Mouse (Mus musculus) CH12.LX (cell line): Measurements from ENCODE around the gene Primpol. TPM values are rescaled to one million over a fixed set of nuclear protein-coding genes. Genes with fewer than 3 reads are reported as not detected.

Experiments
- DNase-seq: peaks from one replicate; pipeline ENCODE4 v3.0.0-alpha.2; 2013; ENCODE audit errors: extremely low read depth
- H3K27ac ChIP-seq: 2 replicates; pipeline ENCODE4 v1.5.1; 2012; ENCODE audit warnings: low read depth, mild to moderate bottlenecking, control low read depth, moderate library complexity; ENCODE audit not compliant: insufficient read depth
- H3K27me3 ChIP-seq: replicated peaks from 2 replicates; pipeline ENCODE3; 2012; ENCODE audit warnings: inconsistent platforms
- H3K36me3 ChIP-seq, 2 experiments: replicated peaks in 1 of 2; 2 replicates each; pipeline versions ENCODE3 to v1.6.1; 2012; ENCODE audit warnings: inconsistent platforms in 1 of 2, low read length in 1 of 2, mild to moderate bottlenecking in 1 of 2, mixed read lengths in 1 of 2, moderate library complexity in 1 of 2; ENCODE audit not compliant: control insufficient read depth in 1 of 2, insufficient read depth in 1 of 2
- H3K4me1 ChIP-seq, 2 experiments: 2 replicates each; pipeline ENCODE4 v1.6.1; 2012; ENCODE audit warnings: inconsistent platforms in 1 of 2, moderate library complexity in 1 of 2; ENCODE audit not compliant: insufficient read depth in 2 of 2, control insufficient read depth in 1 of 2
- H3K4me2 ChIP-seq: 2 replicates; pipeline ENCODE4 v1.6.1; 2012; ENCODE audit warnings: low read depth, mild to moderate bottlenecking, control low read depth; ENCODE audit not compliant: poor library complexity, insufficient read depth, severe bottlenecking
- H3K4me3 ChIP-seq, 3 experiments: fragments of 150-350 bp in 1 of 3; sonication (generic) in 1 of 3; replicated peaks in 1 of 3; 2 replicates each; pipeline versions ENCODE3 to v1.5.1; 2011 to 2012; ENCODE audit warnings: low read depth in 2 of 3, low read length in 2 of 3, mild to moderate bottlenecking in 2 of 3, moderate library complexity in 2 of 3, control low read depth in 1 of 3, improper control_type of control experiment in 1 of 3, inconsistent platforms in 1 of 3, mixed read lengths in 1 of 3; ENCODE audit not compliant: poor library complexity in 1 of 3
- H3K79me2 ChIP-seq: replicated peaks from 2 replicates; pipeline ENCODE4 v1.6.1; 2012; ENCODE audit warnings: mild to moderate bottlenecking, moderate library complexity; ENCODE audit not compliant: control insufficient read depth, poor library complexity, insufficient read depth, severe bottlenecking; ENCODE audit errors: extremely low read depth
- H3K9ac ChIP-seq: 2 replicates; pipeline ENCODE4 v1.6.1; 2012; ENCODE audit warnings: low read depth, mild to moderate bottlenecking, control low read depth, moderate library complexity; ENCODE audit not compliant: insufficient read depth
- H3K9me3 ChIP-seq: replicated peaks from 2 replicates; pipeline ENCODE3; 2012; ENCODE audit warnings: low read length, inconsistent platforms, mixed read lengths
- BHLHE40 ChIP-seq: IDR thresholded peaks from 2 replicates; pipeline ENCODE4 v1.6.1; 2011; ENCODE audit warnings: mild to moderate bottlenecking, low read depth, low read length, improper control_type of control experiment
- CHD2 ChIP-seq: IDR thresholded peaks from 2 replicates; pipeline ENCODE4 v1.6.1; 2011; ENCODE audit warnings: low read length, improper control_type of control experiment
- E2F4 ChIP-seq: IDR thresholded peaks from 2 replicates; pipeline ENCODE4 v1.6.1; 2011; ENCODE audit warnings: low read depth, low read length, improper control_type of control experiment; ENCODE audit not compliant: insufficient replicate concordance
- ELF1 ChIP-seq: IDR thresholded peaks from 2 replicates; pipeline ENCODE4 v1.6.1; 2014; ENCODE audit warnings: low read depth, mild to moderate bottlenecking, inconsistent platforms, low read length, improper control_type of control experiment
- EP300 ChIP-seq: IDR thresholded peaks from 2 replicates; pipeline ENCODE4 v1.6.1; 2011; ENCODE audit warnings: low read length, improper control_type of control experiment
- ETS1 ChIP-seq: conservative IDR thresholded peaks from 2 replicates; pipeline ENCODE4 v1.6.1; 2012; ENCODE audit warnings: low read depth, mild to moderate bottlenecking, inconsistent platforms, low read length, improper control_type of control experiment, moderate library complexity
- GABPA ChIP-seq: IDR thresholded peaks from 2 replicates; pipeline ENCODE4 v1.6.1; 2012; ENCODE audit warnings: low read depth, low read length, improper control_type of control experiment, inconsistent platforms; ENCODE audit not compliant: insufficient replicate concordance
- HCFC1 ChIP-seq: IDR thresholded peaks from 2 replicates; pipeline ENCODE4 v1.6.1; 2012; ENCODE audit warnings: low read depth, mild to moderate bottlenecking, inconsistent platforms, low read length, improper control_type of control experiment
- IRF4 ChIP-seq: IDR thresholded peaks from 2 replicates; pipeline ENCODE4 v1.6.1; 2014; ENCODE audit warnings: low read depth, mild to moderate bottlenecking, inconsistent platforms, low read length, improper control_type of control experiment
- JUN ChIP-seq: IDR thresholded peaks from 2 replicates; pipeline ENCODE4 v1.6.1; 2011; ENCODE audit warnings: low read depth, mild to moderate bottlenecking, low read length, improper control_type of control experiment, moderate library complexity; ENCODE audit not compliant: insufficient read depth
- JUND ChIP-seq: conservative IDR thresholded peaks from 2 replicates; pipeline ENCODE4 v1.6.1; 2011; ENCODE audit warnings: low read depth, low read length, improper control_type of control experiment
- KAT2A ChIP-seq: IDR thresholded peaks from 2 replicates; pipeline ENCODE4 v1.6.1; 2012; ENCODE audit warnings: low read length, improper control_type of control experiment, inconsistent platforms; ENCODE audit not compliant: insufficient replicate concordance
- MAFK ChIP-seq: IDR thresholded peaks from 2 replicates; pipeline ENCODE4 v1.6.1; 2011; ENCODE audit warnings: low read length, improper control_type of control experiment; ENCODE audit not compliant: insufficient replicate concordance
- MAX ChIP-seq: IDR thresholded peaks from 2 replicates; pipeline ENCODE4 v1.6.1; 2011; ENCODE audit warnings: low read length, improper control_type of control experiment
- MEF2A ChIP-seq: IDR thresholded peaks from 2 replicates; pipeline ENCODE4 v1.6.1; 2014; ENCODE audit warnings: low read depth, mild to moderate bottlenecking, inconsistent platforms, low read length, improper control_type of control experiment, borderline replicate concordance
- MXI1 ChIP-seq: IDR thresholded peaks from 2 replicates; pipeline ENCODE4 v1.6.1; 2011; ENCODE audit warnings: mild to moderate bottlenecking, low read depth, low read length, improper control_type of control experiment
- MYC ChIP-seq: IDR thresholded peaks from 2 replicates; pipeline ENCODE4 v1.6.1; 2011; ENCODE audit warnings: low read depth, mild to moderate bottlenecking, improper control_type of control experiment, low read length
- NELFE ChIP-seq: IDR thresholded peaks from 2 replicates; pipeline ENCODE4 v1.6.1; 2011; ENCODE audit warnings: low read depth, low read length, improper control_type of control experiment
- NRF1 ChIP-seq: IDR thresholded peaks from 2 replicates; pipeline ENCODE4 v1.6.1; 2014; ENCODE audit warnings: low read depth, mild to moderate bottlenecking, inconsistent platforms, low read length, improper control_type of control experiment, moderate library complexity
- PAX5 ChIP-seq: IDR thresholded peaks from 2 replicates; pipeline ENCODE4 v1.6.1; 2012; ENCODE audit warnings: low read length, inconsistent platforms, mixed read lengths
- POLR2A ChIP-seq: IDR thresholded peaks from 2 replicates; pipeline ENCODE4 v1.6.1; 2011; ENCODE audit warnings: low read depth, mild to moderate bottlenecking, improper control_type of control experiment, low read length
- POLR2AphosphoS2 ChIP-seq: IDR thresholded peaks from 2 replicates; pipeline ENCODE4 v1.6.1; 2011; ENCODE audit warnings: low read depth, low read length, improper control_type of control experiment
- RCOR1 ChIP-seq: conservative IDR thresholded peaks from 2 replicates; pipeline ENCODE4 v1.6.1; 2012; ENCODE audit warnings: low read depth, mild to moderate bottlenecking, inconsistent platforms, low read length, improper control_type of control experiment
- SIN3A ChIP-seq: IDR thresholded peaks from 2 replicates; pipeline ENCODE4 v1.6.1; 2012; ENCODE audit warnings: low read length, improper control_type of control experiment, inconsistent platforms
- SMC3 ChIP-seq: IDR thresholded peaks from 2 replicates; pipeline ENCODE4 v1.6.1; 2011; ENCODE audit warnings: low read depth, low read length, improper control_type of control experiment
- TCF12 ChIP-seq: IDR thresholded peaks from 2 replicates; pipeline ENCODE4 v1.6.1; 2014; ENCODE audit warnings: low read depth, mild to moderate bottlenecking, inconsistent platforms, low read length, improper control_type of control experiment
- UBTF ChIP-seq: IDR thresholded peaks from 2 replicates; pipeline ENCODE4 v1.6.1; 2012; ENCODE audit warnings: low read depth, mild to moderate bottlenecking, inconsistent platforms, low read length, improper control_type of control experiment, moderate library complexity
- ZNF384 ChIP-seq: IDR thresholded peaks from 2 replicates; pipeline ENCODE4 v1.6.1; 2012; ENCODE audit warnings: low read depth, low read length, improper control_type of control experiment, inconsistent platforms
- dilution Hi-C: fragments of 300-500 bp; cut with MboI; formaldehyde crosslinking; loops from 2 replicates; pipeline ENCODE4 v1.14.3; 2020; ENCODE audit warnings: low sequenced_read_pairs; ENCODE audit not compliant: extremely low pct_unique_long_range_greater_than_20kb, extremely low pct_ligation_motif_present
- in situ Hi-C: fragments of 300-500 bp; cut with MboI; formaldehyde crosslinking; loops from 3 replicates; pipeline ENCODE4 v1.14.3; 2019; ENCODE audit warnings: low sequenced_read_pairs, low pct_ligation_motif_present, low pct_unique_long_range_greater_than_20kb, mixed read lengths
- polyA plus RNA-seq: library from polyadenylated mRNA; unstranded; fragments of >175 nt; gene quantifications from 2 replicates; pipeline ENCODE4 v1.2.1, GENCODE M21; 2012; ENCODE audit warnings: low read depth; ENCODE audit not compliant: insufficient read length
- total RNA-seq, 2 experiments: library from RNA; depleted of rRNA; stranded (reverse); fragments of 300-350 nt in 1 of 2; fragments of >200 nt in 1 of 2; gene quantifications; 2 replicates each; pipeline ENCODE4 v1.2.3; 2012 to 2014

Gene Primpol
- total and polyA plus RNA-seq, 3 experiments = 12.4 to 17.8 (median 15.3) TPM

DNA sequence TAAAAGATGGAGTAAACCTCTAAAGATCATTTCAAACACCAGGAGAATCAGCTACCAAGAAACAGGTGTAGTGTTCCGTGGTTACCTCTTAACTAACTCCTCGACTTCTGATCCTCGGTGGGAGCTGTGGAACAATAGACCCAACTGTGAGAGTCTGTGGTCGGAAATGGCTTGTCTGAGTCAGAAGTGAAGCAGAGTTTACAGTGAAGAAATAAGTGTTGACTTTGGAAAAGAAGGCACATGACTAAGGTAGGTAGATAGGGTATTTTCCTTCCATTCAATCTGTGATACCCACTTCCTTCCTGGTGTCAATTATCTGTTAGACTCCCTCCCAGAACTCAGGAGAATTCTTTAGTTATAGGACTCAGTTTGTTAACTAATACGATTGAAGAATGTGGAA, 24.3 kb upstream of the Primpol start:
- in situ Hi-C loops = no loop called here
- Histone ChIP-seq H3K4me3 (no peak overlapping the region), H3K79me2 (no peaks in the 10 kb centered on the region), H3K27me3 (no peaks in the 10 kb centered on the region), H3K27ac (no peak overlapping the region), H3K9me3 (peaks cover 3% of the 10 kb centered on the region), H3K4me1 (peaks cover 14 to 33% of the 10 kb centered on the region in 2 experiments; a peak in 3 of 4 replicates), H3K36me3 (peaks cover 15 to 28% of the 10 kb centered on the region in 2 experiments), H3K4me2 (no peak overlapping the region), H3K9ac (no peak overlapping the region)
- TF ChIP-seq GABPA = no peak
- TF ChIP-seq POLR2AphosphoS2 = no peak
- peak; percentile 84; the same call in 1 of the 2 replicates for TF ChIP-seq TCF12
- TF ChIP-seq ETS1 = peak; percentile 83
- TF ChIP-seq IRF4 = peak; percentile 84
- TF ChIP-seq CHD2 = 0 out of 2 replicates have a peak, but pooled peaks have one; percentile 28
- no peak; the same call in 1 of the 2 replicates for TF ChIP-seq MEF2A
- peak; percentile 72 for TF ChIP-seq JUN
- TF ChIP-seq JUND = peak; percentile 70
- TF ChIP-seq BHLHE40 = peak; percentile 91
- TF ChIP-seq RCOR1 = peak; percentile 77; the same call in 1 of the 2 replicates
- TF ChIP-seq HCFC1 = no peak
- peak; percentile 61; the same call in 1 of the 2 replicates for TF ChIP-seq MAFK
- peak; percentile 93 for TF ChIP-seq EP300
- no peak for TF ChIP-seq ZNF384
- TF ChIP-seq MAX = peak; percentile 31; the same call in 1 of the 2 replicates
- dilution Hi-C loops = no loop called here
- peak; percentile 65 for DNase-seq

DNA sequence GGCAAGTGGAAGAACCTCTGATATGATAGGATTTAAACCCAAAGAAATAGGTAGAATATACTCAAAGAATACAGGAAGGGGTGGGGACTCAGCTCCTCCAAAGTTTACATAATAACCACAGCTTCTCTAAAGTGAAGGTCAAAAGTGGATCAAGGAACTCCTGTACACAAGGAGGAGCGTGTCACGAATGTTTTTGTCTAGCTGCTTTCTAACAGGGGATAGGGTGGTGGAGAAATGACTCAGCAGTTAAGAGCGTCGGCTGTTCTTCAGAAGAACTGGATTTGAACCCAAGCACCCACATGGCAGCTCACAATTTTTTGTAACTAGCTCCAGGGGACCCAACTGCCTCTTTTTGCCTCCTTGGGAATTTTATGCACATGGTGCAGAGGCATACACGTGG, 22.8 kb upstream of the Primpol start:
- H3K4me2 ChIP-seq = no peak overlapping the region
- H3K9me3 ChIP-seq = peaks cover 7% of the 10 kb centered on the region
- no peaks in the 10 kb centered on the region for H3K79me2 ChIP-seq
- H3K27ac ChIP-seq = no peak overlapping the region
- no peaks in the 10 kb centered on the region for H3K27me3 ChIP-seq
- peaks cover 28 to 42% of the 10 kb centered on the region in 2 experiments for H3K36me3 ChIP-seq
- no peak overlapping the region for H3K9ac ChIP-seq
- in situ Hi-C loops (no loop called here), dilution Hi-C loops (no loop called here)
- DNase-seq = peak; percentile 65
- no peak overlapping the region for H3K4me3 ChIP-seq
- 0 out of 2 replicates have a peak, but pooled peaks have one; percentile 11 for TF ChIP-seq NRF1
- peak; percentile 78 for TF ChIP-seq MAFK
- TF ChIP-seq UBTF = no peak
- TF ChIP-seq BHLHE40 = peak; percentile 72
- TF ChIP-seq E2F4 = no peak
- no peak for TF ChIP-seq PAX5
- TF ChIP-seq IRF4 = peak; percentile 89
- no peak for TF ChIP-seq SMC3
- 0 out of 2 replicates have a peak, but pooled peaks have one; percentile 21 for TF ChIP-seq ELF1
- peak; percentile 59 for TF ChIP-seq ETS1
- TF ChIP-seq MAX = peak; percentile 72
- TF ChIP-seq MXI1 = 0 out of 2 replicates have a peak, but pooled peaks have one; percentile 50
- TF ChIP-seq JUN = peak; percentile 66
- 0 out of 2 replicates have a peak, but pooled peaks have one; percentile 16 for TF ChIP-seq NELFE
- peak; percentile 90 for TF ChIP-seq JUND
- peak; percentile 24; the same call in 1 of the 2 replicates for TF ChIP-seq CHD2
- TF ChIP-seq SIN3A = peak; percentile 68
- TF ChIP-seq KAT2A = no peak
- TF ChIP-seq POLR2A = no peak
- peak; percentile 84 for TF ChIP-seq MYC
- TF ChIP-seq EP300 = peak; percentile 74
- TF ChIP-seq, all 38 proteins: peak for 15
- H3K4me1 ChIP-seq = peaks cover 14 to 33% of the 10 kb centered on the region in 2 experiments; a peak in 3 of 4 replicates
